8 mouse cellular contexts compared by ENCODE assay signal in genomic region chr10:75935680-75936541, GRCm38 (mm10). TPM values are rescaled to one million over a fixed set of nuclear protein-coding genes. Genes with fewer than 3 reads are reported as not detected.
A peak's percentile ranks its signal among the peaks of the same experiment; 100 is the strongest.
DNase-seq lines count a peak whose midpoint lies in the region; ATAC-seq lines count a peak whose summit lies in the region.

TSS of gene Mmp11 (minus strand) at chr10:75936496.

- H3K4me1 ChIP-seq in forebrain, embryonic 12.5 days: peaks cover 41% of the 10 kb centered on the region
- peaks cover 52% of the 10 kb centered on the region for H3K4me1 ChIP-seq in liver, embryonic 16.5 days (ENCODE audit: control insufficient read depth, low read depth, low read length)
- H3K4me1 ChIP-seq in neural tube, embryonic 12.5 days: peaks cover 45% of the 10 kb centered on the region

- H3K36me3 ChIP-seq in forebrain, embryonic 12.5 days (replicated peaks): no peaks in the 10 kb centered on the region
- H3K36me3 ChIP-seq in liver, embryonic 16.5 days (ENCODE audit: control insufficient read depth, insufficient read depth): peaks cover 8% of the 10 kb centered on the region; the same call in 1 of the 2 replicates
- no peaks in the 10 kb centered on the region for H3K36me3 ChIP-seq in neural tube, embryonic 12.5 days

- peak; percentile 64 for ATAC-seq in forebrain, embryonic 12.5 days (ENCODE audit: low FRiP score)
- peak; percentile 78 for ATAC-seq in liver, embryonic 16.5 days (ENCODE audit: low read depth)
- peak; percentile 42 for ATAC-seq in neural tube, embryonic 12.5 days (ENCODE audit: low FRiP score, low read depth)

- no peaks in the 10 kb centered on the region for H3K9me3 ChIP-seq in forebrain, embryonic 12.5 days
- no peaks in the 10 kb centered on the region for H3K9me3 ChIP-seq in liver, embryonic 16.5 days (replicated peaks; ENCODE audit: control insufficient read depth, low read length)
- H3K9me3 ChIP-seq in neural tube, embryonic 12.5 days: no peaks in the 10 kb centered on the region

- peaks cover 76% of the 10 kb centered on the region for H3K27me3 ChIP-seq in forebrain, embryonic 12.5 days
- H3K27me3 ChIP-seq in liver, embryonic 16.5 days (ENCODE audit: control insufficient read depth, insufficient read depth, low read depth, low read length): peaks cover 30% of the 10 kb centered on the region
- peaks cover 32% of the 10 kb centered on the region for H3K27me3 ChIP-seq in neural tube, embryonic 12.5 days (replicated peaks)

- 1% methylated on average over 51 of the region's 51 CpGs for WGBS in forebrain, embryonic 12.5 days
- 2% methylated on average over 51 of the region's 51 CpGs for WGBS in liver, embryonic 16.5 days (ENCODE audit: insufficient replicate concordance)
- WGBS in neural tube, embryonic 12.5 days: under 1% methylated on average over 51 of the region's 51 CpGs

- peak within 1 kb of the TSS; percentile 53 for H3K4me3 ChIP-seq in forebrain, embryonic 12.5 days (replicated peaks)
- peak within 1 kb of the TSS; percentile 84 for H3K4me3 ChIP-seq in liver, embryonic 16.5 days (ENCODE audit: low read depth, low read length)
- H3K4me3 ChIP-seq in neural tube, embryonic 12.5 days: peak within 1 kb of the TSS; percentile 49

- peak within 1 kb of the TSS; percentile 56 for H3K9ac ChIP-seq in forebrain, embryonic 12.5 days
- H3K9ac ChIP-seq in liver, embryonic 16.5 days (ENCODE audit: low read depth, low read length): peak within 1 kb of the TSS; percentile 81
- H3K9ac ChIP-seq in neural tube, embryonic 12.5 days: peak within 1 kb of the TSS; percentile 53

- intact Hi-C loops in heart, postnatal 10 days (cut with DNase I): no loop called here

- H3K4me2 ChIP-seq in forebrain, embryonic 12.5 days: peak within 1 kb of the TSS; percentile 91
- H3K4me2 ChIP-seq in liver, embryonic 16.5 days (ENCODE audit: low read depth, low read length): peak within 1 kb of the TSS; percentile 93
- peak within 1 kb of the TSS; percentile 86 for H3K4me2 ChIP-seq in neural tube, embryonic 12.5 days (replicated peaks)

- peak; percentile 93 for DNase-seq in ES-CJ7 (ENCODE audit: low read depth, low spot score)
- DNase-seq in c-Kit-positive CD71-positive TER-119-positive erythroid progenitor cells, embryonic 14.5 days (ENCODE audit: low spot score): peak; percentile 93
- DNase-seq in heart, postnatal 10 days: peak; percentile 79 to 85
- DNase-seq in kidney, postnatal 4 days: peak; percentile 84 to 91
- DNase-seq in telencephalon, adult 2 months (ENCODE audit: low read depth, low spot score): peak; percentile 80

- no peak within 1 kb of the TSS for H3K27ac ChIP-seq in forebrain, embryonic 12.5 days
- H3K27ac ChIP-seq in liver, embryonic 16.5 days (ENCODE audit: low read length): peak within 1 kb of the TSS; percentile 89
- no peak within 1 kb of the TSS for H3K27ac ChIP-seq in neural tube, embryonic 12.5 days

RNA-seq across cellular contexts. Expression of gene Mmp11, which starts in this region (rescaled TPM):
- 31.3 and 33.3 TPM in 2 replicates for polyA plus RNA-seq in forebrain, embryonic 12.5 days (2016; fragmentation: Nextera tagmentation; extraction: Ambion mirVana)
- 1 to 10 TPM; 8.6 to 9.9 TPM for total RNA-seq in heart, postnatal 10 days (2021)
- 2.1 and 2.7 TPM in 2 replicates for polyA plus RNA-seq in liver, embryonic 16.5 days (2015; fragmentation: Nextera tagmentation; extraction: Ambion mirVana)
- 45.4 and 51.2 TPM in 2 replicates for polyA plus RNA-seq in neural tube, embryonic 12.5 days (2016; fragmentation: Nextera tagmentation; extraction: Ambion mirVana)
